Mouse (Mus musculus) brain, embryonic 14.5 days (tissue): ENCODE data around the gene C1ql4. TPM values are rescaled to one million over a fixed set of nuclear protein-coding genes. Genes with fewer than 3 reads are reported as not detected.

Experiments
- DNase-seq: peaks from one replicate; pipeline ENCODE4 v3.0.0-alpha.2; 2011; ENCODE audit warnings: low read depth
- CTCF ChIP-seq: fragments of 200-500 bp; IDR thresholded peaks from 2 replicates; pipeline ENCODE4 v1.5.1; 2012; ENCODE audit warnings: inconsistent platforms, mild to moderate bottlenecking, moderate library complexity, borderline replicate concordance; ENCODE audit not compliant: insufficient read depth, insufficient read length; ENCODE audit errors: extremely low read depth
- POLR2A ChIP-seq: fragments of 200-500 bp; IDR thresholded peaks from 2 replicates; pipeline ENCODE4 v1.6.1; 2012; ENCODE audit warnings: mild to moderate bottlenecking, inconsistent platforms, borderline replicate concordance; ENCODE audit not compliant: poor library complexity, insufficient read depth, insufficient read length, severe bottlenecking; ENCODE audit errors: extremely low read depth
- polyA plus RNA-seq: library from polyadenylated mRNA; depleted of rRNA; stranded (reverse); fragments of >200 nt; gene quantifications from 2 replicates; pipeline ENCODE4 v1.2.3, GENCODE M21; 2012

Gene C1ql4
- polyA plus RNA-seq, 1 experiment: 15.6 TPM

GRCm38 (mm10) chr15:99115065-99115423, 27.4 kb upstream of the C1ql4 start:
- TF ChIP-seq POLR2A: no peak
- TF ChIP-seq CTCF: no peak
- DNase-seq: no peak

- TF ChIP-seq CTCF (no peak), POLR2A (no peak)
- DNase-seq: no peak
Observed at GRCm38 (mm10) chr15:99114312-99115064, 26.9 kb upstream of the C1ql4 start.

DNA sequence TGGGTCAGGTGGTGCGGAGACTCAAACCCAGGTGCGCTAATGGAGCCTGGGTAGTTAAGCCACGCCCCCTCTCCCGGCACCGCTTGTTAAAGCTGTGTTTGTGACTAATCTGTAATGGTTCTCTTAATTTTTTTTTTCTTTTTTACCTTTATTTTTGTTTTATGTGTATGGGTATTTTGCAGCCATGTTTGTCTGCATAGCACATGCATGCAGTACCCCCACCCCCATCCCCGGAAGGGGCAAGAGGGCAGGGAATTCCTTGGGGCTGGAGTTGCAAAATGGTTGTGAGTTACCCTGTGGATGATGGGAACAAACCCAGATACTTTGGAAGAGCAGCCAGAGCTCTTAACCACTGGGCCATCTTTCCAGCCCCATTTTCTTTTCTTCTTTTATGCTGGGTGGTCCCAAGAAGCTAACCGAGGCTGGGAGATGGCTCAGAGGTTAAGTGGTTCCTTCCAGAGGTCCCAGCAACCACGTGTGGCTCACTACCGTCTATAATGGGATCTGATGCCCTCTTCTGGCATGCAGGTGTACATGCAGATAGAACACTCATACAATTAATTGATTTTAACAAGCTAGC, 25.9 kb upstream of the C1ql4 start:
- TF ChIP-seq CTCF: peak; percentile 32; the same call in 1 of the 2 replicates
- TF ChIP-seq POLR2A: no peak
- DNase-seq: no peak

DNA sequence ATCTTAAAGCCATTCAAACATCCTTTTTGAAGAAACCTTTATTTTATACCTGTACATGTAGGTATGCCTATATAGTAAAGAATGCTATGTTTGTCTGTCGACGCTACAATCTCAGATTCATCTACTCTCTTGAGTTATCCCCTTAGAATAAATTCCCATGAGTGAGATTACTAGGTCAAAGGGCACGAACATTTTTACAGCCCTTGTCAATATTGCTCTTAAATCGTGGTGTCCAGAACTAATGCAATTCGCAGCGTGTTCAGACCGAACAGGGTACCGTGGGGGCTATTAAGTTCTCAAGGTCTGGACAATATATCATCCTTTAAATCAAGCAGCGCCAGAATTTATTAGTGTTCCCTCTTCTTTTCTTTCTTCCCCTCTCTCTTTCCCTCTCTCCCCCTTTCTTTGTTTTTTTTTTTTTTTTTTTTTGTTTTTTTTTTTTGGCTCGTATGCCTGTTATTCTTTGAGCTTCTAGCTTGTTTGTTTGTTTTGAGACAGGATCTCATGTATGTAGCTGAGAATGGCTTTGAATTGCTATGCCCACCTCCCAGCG, 25.3 kb upstream of the C1ql4 start:
- no peak for DNase-seq
- TF ChIP-seq POLR2A (no peak), CTCF (no peak)

DNA sequence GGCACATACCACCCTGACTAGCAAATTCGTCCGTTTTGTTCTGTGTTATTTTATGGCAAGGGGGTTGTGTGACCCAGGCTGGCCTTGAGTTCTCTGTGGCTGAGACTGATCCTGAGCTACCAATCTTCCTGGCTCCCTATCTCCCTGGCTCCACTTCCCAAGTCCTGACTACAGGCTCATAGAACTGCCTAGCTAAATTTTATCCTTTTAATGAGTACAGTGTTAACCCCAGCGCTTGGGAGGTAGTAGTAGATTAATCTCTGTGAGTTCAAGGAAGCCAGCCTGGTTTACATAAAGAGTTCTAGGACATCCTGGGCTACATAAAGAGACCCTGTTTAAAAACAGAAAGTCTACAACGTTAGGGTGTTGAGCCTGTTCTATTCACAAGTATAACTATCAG, 24.2 kb upstream of the C1ql4 start:
- TF ChIP-seq POLR2A (no peak), CTCF (no peak)
- no peak for DNase-seq

- no peak for DNase-seq
- TF ChIP-seq CTCF: no peak
- TF ChIP-seq POLR2A: no peak
Observed at GRCm38 (mm10) chr15:99111139-99111538, 23.5 kb upstream of the C1ql4 start.

- DNase-seq: no peak
- TF ChIP-seq CTCF (no peak), POLR2A (no peak)
Observed at GRCm38 (mm10) chr15:99107866-99108265, 20.2 kb upstream of the C1ql4 start.

DNA sequence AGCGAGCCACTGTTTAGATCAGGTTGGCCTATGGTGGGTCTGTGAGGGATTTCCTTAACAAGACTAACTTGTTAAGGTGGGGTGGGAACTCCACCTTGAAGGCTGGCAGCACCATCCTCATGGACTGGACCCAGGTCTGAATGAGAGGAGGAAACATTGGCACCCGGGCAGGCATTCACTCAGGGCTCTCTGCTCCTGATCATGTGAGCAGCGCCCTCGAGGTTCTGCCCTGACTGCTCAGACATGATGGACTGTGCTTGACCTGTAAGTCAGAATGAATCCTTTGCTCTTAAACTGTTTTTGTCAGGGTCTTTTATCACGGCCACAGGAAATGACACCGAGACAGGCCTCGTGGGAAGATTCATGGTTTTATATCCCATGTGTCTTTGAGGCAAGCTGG, 17.6 kb upstream of the C1ql4 start:
- TF ChIP-seq CTCF (no peak), POLR2A (no peak)

GRCm38 (mm10) chr15:99099984-99100383, 12.4 kb upstream of the C1ql4 start:
- no peak for DNase-seq
- no peak for TF ChIP-seq POLR2A
- TF ChIP-seq CTCF: no peak

More for the DNA sequence above, 17.6 kb upstream of the C1ql4 start:
- DNase-seq: no peak

DNA sequence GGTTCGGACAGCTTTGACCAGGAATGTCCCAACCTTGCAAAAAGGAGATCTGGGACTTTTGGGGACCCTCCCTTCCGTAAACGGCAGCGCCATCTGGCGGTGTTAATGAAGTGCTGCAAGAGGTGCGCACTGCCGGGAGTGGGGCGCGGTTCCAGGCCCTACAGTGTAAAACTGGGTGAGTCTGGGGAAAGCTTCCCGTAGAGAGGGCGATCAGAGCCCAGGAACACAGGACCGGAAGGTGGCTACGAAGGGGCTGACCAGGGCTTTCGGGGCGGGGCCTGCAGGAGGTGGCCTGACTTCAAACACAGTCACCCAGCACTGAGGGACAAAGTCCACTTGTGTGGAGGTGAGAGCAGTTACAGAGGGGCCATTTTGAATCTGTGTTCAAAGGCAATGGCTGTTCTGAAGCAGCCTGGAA, 11.5 kb upstream of the C1ql4 start:
- TF ChIP-seq CTCF: peak; percentile 90
- TF ChIP-seq POLR2A: no peak

DNA sequence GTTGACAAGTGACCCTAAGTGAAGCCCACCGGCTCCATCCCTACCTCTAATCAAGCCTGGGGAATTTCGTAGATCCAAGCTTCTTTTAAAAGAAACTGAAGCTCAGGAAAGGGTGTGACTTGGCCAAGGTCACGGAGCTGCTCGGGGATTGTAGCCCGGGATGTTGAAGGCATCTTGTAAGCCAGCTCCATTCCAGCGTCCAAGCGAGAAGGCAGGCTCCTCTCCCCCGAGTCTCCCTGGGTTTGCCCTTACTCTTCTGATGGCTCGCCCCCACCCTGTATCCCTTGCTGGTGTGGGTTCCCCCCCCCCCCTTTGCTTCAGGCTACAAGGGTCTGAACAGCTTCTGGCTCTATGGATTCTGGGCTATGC, 10.9 kb upstream of the C1ql4 start:
- DNase-seq: no peak
- TF ChIP-seq CTCF: no peak
- TF ChIP-seq POLR2A: no peak

More for the DNA sequence above, 11.5 kb upstream of the C1ql4 start:
- peak; percentile 70 for DNase-seq
